Mouse (Mus musculus): Measurements from ENCODE around the gene Tnn.
A peak's percentile ranks its signal among the peaks of the same experiment; 100 is the strongest.

The Tnn gene

DNA sequence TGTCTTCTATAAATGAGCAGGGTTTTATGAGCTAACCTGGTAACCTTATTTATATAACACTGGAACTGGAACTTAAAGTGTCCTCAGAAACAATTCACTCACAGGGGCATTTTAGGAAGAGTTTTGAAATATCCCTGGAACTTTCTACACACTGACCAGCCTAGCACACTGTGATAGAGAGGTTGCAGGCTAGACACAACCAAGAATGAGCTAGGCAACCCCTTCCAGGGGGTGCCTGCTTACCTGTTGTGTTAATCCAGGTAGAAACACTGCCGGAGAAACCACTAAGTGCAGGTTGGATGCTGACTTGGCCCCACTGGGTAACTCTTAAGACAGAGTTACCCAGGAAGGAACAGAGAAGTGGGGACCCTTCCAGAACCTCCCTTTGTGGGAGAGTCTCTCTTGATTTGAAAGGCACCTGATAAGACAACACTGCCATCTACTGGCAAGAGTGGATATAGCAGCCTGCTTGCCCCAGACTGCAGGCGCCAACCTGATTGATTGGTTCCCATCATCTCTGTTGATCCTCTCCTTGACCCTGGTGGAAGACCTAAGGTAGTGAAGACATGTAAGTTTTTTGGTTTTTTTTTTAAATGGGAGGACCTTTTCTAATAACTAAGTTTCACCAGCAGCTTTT is 72.5 kb downstream of the Tnn start:
- DNase-seq: peak; percentile 76

- DNase-seq: no peak
Observed at GRCm38 (mm10) chr1:160078882-160079661, 74.3 kb downstream of the Tnn start.

DNA sequence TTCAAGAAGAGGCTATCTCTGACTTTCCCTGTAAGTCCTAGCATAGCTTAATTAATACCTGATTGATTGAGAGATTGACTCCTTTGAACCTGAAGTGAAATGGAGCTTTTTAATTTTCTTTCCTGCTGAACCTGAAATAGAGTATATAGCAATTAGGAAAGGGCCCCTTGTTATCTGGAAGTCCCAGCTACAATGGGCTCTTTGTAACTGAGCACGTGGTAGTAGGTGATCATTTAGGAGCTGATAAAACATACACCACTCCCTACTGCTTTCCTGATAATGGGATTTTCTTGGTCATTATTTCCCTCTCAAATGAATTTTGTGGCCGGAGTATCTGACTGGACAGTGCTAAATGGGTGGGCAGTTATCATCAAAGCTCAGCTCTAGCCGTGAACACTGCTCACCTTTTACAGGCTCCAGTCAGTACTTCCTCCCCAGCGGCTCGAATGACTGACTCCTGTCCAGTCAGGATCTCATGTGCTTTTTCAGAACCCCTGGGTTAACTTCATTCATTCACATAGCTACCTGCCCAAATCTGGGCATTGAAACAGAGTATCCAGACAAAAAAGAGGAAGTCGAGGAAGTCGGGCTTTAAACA is 88.7 kb downstream of the Tnn start:
- DNase-seq: no peak

GRCm38 (mm10) chr1:160061725-160062366 is 91.5 kb downstream of the Tnn start:
- no peak for DNase-seq

- DNase-seq: no peak
Observed at GRCm38 (mm10) chr1:160061321-160061720, 92.1 kb downstream of the Tnn start.

GRCm38 (mm10) chr1:160060542-160060941 is 92.8 kb downstream of the Tnn start:
- no peak for DNase-seq

DNA sequence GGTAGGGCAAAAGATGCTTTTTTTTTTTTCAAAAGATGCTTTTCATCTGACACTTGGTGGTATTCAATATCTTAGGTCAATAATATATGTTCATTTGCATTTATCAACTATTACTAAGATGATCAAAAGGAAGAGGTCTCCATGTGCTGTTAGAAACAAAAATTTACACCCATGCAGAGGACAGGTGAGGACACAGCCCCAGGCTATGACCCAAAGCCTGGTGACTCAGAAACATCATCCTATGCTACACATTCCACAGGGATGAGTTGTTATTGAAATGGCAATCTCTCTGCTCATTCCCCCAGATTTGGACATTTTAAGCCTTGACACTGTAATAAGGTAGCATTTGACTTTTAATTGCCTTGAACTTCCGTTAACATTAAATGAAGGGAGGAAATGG is 93.5 kb downstream of the Tnn start:
- DNase-seq: no peak

GRCm38 (mm10) chr1:160057657-160058056 is 95.7 kb downstream of the Tnn start:
- no peak for DNase-seq

- no peak for DNase-seq
Observed at GRCm38 (mm10) chr1:160054366-160055078, 98.9 kb downstream of the Tnn start.

DNA sequence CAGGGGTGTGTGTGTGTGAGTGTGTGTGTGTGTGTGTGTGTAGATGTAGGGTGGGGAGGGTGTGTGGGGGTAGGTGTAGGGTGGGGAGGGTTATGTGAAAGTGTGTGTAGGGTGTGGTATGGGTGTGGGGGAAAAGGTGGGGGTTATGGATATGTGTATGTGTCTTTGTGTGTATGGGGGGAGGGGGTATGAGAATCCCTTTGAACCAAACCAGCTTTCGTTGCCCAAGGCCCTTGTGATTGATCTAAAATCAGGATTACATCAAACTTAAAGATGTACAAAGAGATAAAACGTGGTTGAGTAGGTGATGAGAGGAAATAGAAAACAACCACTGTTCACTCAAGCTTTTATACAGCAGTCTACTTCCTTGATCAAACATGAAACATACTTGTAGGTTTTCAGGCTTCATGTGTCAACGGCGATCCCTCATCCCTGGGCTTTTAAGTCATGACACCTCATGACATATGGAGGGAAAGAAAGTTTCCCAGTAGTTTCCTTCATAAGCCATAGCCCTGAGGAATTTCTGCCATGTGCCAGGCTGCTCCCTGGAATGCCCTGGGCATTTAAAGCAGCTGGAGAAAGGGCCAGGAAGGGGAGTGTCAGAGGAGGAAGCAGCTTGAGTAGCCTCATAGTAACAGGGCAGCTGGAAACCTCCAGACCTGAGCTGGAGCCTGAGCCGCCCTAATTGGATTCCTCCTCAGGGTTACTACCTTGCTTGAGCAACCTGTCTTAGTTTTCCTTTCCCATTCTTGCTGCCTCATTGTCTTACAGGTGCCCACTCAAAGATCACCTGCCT is 99.7 kb downstream of the Tnn start:
- no peak for DNase-seq

DNA sequence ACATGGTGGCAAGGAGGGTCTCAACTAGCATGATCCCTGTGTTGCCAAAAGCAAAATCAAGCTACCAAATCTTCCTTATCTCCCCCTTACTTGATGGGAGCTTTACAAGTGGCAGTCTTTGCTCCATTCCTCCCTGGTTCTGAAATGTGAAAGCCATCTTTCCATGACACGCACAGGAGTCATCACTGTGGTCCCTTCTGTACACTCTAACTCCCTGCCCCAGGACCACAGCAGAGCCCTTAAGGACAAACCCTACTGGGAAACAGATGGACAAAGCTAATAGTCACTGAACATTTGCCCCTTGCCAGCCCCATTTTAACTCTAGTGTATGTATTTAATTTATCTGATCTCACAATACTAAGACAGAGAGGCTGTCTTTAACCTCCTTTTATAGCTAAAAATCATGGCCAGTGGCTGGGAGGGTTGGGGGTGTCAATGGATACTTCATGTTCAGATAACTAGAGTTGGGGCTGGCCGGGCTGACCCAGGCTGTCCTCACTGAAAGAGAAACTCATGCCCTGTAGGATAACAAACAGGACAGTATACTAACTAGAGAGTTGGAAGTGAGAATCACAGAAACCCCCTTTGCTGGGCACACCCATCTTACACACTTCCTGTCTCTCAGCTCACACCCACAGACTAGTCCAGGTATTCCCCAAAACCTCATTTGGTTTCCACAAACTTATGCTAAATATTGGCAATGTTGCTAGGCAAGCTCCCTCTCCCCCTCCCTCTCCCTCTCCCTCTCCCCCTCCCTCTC is 100.6 kb downstream of the Tnn start:
- DNase-seq: no peak

DNA sequence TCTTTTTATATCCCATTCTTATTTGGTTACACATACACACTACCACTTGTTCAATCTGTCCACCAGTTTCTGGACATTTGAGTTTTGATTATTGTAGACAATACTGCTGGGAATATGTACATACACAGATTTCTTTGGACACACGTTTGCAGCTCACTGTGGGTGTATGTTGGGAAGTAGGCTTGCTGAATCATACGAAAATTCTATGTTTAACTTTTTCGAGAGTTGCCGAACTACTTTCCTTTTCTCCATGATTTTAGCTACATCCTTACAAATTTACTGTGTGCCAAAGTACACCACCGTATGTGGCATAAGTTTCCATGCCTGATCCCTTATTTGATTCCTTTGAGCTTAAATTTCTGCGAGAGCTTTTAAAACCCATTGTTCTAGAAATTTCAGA is 102.5 kb downstream of the Tnn start:
- DNase-seq: no peak

GRCm38 (mm10) chr1:160049131-160049880 is 104.1 kb downstream of the Tnn start:
- DNase-seq: no peak

DNA sequence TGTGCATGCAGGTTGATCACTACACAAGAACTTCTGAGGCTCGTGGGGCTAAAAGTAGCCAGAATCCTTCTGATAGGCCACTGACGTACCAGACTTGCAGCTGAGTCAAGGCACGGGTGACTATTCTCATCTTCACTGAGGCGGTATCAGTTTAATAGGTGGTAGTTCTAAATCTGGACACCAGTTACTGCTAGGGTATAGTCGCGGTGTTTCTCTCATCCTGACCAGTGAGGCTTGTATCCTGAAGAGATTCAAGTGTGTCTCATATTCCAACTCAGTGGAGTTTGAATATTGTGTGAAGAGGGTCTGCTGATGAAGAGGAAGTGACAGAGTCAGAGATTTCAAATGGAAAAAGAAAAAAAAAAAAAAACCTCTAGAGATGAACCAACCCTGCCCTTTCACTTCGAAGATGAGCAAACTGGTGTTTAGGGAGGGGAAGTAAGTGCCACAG is 105.9 kb downstream of the Tnn start:
- DNase-seq: no peak

DNA sequence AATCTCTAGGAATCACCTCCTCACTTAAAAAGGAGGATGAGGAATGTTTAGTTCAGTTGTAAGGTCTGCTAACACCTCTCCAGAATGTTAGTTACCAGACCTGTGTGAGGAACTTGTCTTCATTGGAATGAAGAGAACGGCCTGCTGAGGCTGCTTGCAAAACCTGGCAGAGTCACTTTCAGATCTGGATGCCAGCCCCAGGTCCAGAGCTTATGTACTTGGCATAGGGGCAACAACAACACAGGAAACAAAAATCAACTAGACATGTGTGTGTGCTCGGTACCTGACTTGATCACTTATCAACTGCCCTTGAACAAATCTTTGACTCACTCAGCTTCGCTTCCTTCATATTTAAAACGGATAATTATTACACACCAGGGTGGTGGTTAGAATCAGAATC is 106.6 kb downstream of the Tnn start:
- no peak for DNase-seq

DNA sequence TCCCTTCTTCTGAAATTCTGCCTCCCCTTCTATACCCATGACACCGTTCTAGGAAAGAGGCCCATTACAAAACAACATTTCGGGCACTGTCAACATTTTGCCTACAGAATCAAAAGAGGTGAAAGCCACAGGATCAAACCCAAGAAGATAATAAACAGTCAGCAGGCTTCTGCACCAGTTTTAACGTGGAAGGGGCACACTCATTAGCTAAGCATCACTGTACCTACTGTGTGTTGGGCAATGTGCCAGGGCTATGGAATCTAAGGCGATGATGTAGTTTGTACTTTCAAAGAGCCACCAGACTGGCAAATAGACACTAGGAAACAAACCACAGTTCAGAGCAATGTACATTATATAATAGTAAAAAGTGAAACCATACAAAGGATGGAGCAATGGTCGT is 107.4 kb downstream of the Tnn start:
- DNase-seq: no peak

GRCm38 (mm10) chr1:160045056-160045715 is 108.2 kb downstream of the Tnn start:
- DNase-seq: no peak

GRCm38 (mm10) chr1:160044237-160045021 is 109.0 kb downstream of the Tnn start, which contains the start of gene 4930523C07Rik:
Gene 4930523C07Rik, plus strand, starts transcription at chr1:160044382.
- DNase-seq: peak; percentile 10
